Mouse (Mus musculus): ENCODE measurements around the gene Tbc1d12. TPM values are rescaled to one million over a fixed set of nuclear protein-coding genes. Genes with fewer than 3 reads are reported as not detected.

Gene Tbc1d12
- 0.13 TPM for polyA plus RNA-seq (2012; fragmentation: generic; extraction: Trizol)
- long read RNA-seq, experiment 1, partial matches to known transcripts = 1 of 1 reads
- long read RNA-seq, experiment 1, other reads (novel, unspliced or antisense) = 0 of 1 reads
- long read RNA-seq, experiment 2, partial matches to known transcripts = 1 of 1 reads
- long read RNA-seq, experiment 2, other reads (novel, unspliced or antisense) = 0 of 1 reads

DNA sequence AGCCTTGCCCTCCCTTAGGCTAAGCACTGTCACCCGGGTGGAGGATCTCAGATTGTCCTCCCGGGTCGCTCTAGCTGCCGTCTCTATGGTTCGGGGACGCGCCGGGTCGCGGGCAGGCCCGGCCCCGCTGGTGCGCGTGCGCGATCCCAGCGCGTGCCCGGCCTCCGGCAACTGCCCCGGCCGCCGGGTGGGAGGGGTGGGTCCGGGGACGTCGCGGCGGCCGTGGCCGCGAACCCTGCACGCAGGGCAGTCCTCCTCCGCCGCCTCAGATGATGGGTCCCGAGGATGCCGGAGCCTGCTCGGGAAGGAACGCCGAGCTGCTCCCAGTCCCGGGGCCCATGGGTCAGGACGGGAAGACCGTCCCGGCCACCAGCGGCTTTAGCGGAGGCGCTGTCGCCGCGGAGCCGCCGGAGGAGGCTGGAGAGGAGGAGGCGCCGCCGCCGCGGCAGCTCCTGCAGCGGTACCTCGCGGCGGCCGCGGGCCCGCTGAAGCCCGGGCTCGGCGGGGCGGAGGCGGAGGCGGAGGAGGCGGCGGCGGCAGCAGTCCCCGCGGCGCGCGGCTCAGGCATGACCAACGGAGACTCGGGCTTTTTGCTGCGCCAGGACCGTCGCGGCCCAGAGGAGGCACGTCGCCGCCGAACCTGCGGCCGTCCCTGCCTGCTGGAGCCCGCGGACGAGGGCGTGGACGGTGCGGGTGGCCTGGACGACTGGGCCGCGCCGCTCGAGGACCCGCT is at the start of gene Tbc1d12:
Gene Tbc1d12, plus strand, starts transcription at position 142 of the 733 bp plus-strand sequence.
- Histone ChIP-seq H3K4me3 (ENCODE audit: insufficient read depth, poor library complexity, severe bottlenecking) (peak within 1 kb of the TSS; percentile 38), H3K79me2 (ENCODE audit: control insufficient read depth, insufficient read depth) (no peaks in the 10 kb centered on the region), H3K27me3 (ENCODE audit: control insufficient read depth, insufficient read depth, insufficient read length) (peaks cover 23% of the 10 kb centered on the region), H3K36me3 (ENCODE audit: control insufficient read depth, insufficient read depth) (no peaks in the 10 kb centered on the region), H3ac (ENCODE audit: control insufficient read depth, insufficient read length, low read depth) (peak within 1 kb of the TSS; percentile 39), H3K79me3 (ENCODE audit: low read depth) (no peaks in the 10 kb centered on the region)
- TF ChIP-seq USF1 (IDR thresholded peaks at IDR 0.05; ENCODE audit: low read depth) = no peak
- TF ChIP-seq MYOG (IDR thresholded peaks at IDR 0.05; ENCODE audit: control insufficient read depth, extremely low read depth, insufficient read length) = no peak
- no peak for TF ChIP-seq MAX (IDR thresholded peaks at IDR 0.05)
- no peak for TF ChIP-seq MYOD1 (IDR thresholded peaks at IDR 0.05; ENCODE audit: control insufficient read depth, insufficient read length, low read depth)
- TF ChIP-seq CTCF (IDR thresholded peaks at IDR 0.05; ENCODE audit: control insufficient read depth, insufficient read depth, insufficient read length) = no peak
- no peak for TF ChIP-seq CEBPB (IDR thresholded peaks at IDR 0.05; ENCODE audit: low read depth)
- no peak for TF ChIP-seq FOSL1 (IDR thresholded peaks at IDR 0.05; ENCODE audit: insufficient read depth, low read length, poor library complexity, severe bottlenecking)

DNA sequence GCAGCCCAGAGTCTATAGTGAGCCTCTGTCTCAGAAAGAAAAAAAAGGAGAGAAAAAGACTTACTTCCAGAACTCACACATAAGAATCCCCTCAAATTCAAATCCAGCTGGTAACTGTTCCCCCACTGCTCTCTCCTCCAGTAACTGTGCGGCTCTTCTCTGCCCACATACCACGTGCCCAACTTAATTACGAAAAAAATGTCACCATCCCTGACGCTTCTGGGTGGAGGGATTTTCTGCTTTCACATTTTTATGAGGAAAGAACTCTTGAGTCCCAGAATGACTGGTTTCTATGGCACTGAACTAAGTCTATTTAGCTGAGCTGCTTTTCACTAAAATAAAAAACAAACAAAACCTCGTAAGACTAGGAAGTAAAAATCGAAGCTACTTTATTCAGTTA is 48.6 kb upstream of the Tbc1d12 start:
- Histone ChIP-seq H3K4me3 (ENCODE audit: insufficient read depth, poor library complexity, severe bottlenecking) (no peak overlapping the region), H3ac (ENCODE audit: control insufficient read depth, insufficient read length, low read depth) (no peak overlapping the region), H3K79me2 (ENCODE audit: control insufficient read depth, insufficient read depth) (no peaks in the 10 kb centered on the region), H3K27me3 (ENCODE audit: control insufficient read depth, insufficient read depth, insufficient read length) (no peaks in the 10 kb centered on the region), H3K79me3 (ENCODE audit: low read depth) (no peaks in the 10 kb centered on the region), H3K36me3 (ENCODE audit: control insufficient read depth, insufficient read depth) (peaks cover 28% of the 10 kb centered on the region)
- TF ChIP-seq MYOG (IDR thresholded peaks at IDR 0.05; ENCODE audit: control insufficient read depth, extremely low read depth, insufficient read length) (no peak), CTCF (IDR thresholded peaks at IDR 0.05; ENCODE audit: control insufficient read depth, insufficient read depth, insufficient read length) (no peak), FOSL1 (IDR thresholded peaks at IDR 0.05; ENCODE audit: insufficient read depth, low read length, poor library complexity, severe bottlenecking) (no peak), CEBPB (IDR thresholded peaks at IDR 0.05; ENCODE audit: low read depth) (no peak), MYOD1 (IDR thresholded peaks at IDR 0.05; ENCODE audit: control insufficient read depth, insufficient read length, low read depth) (no peak), USF1 (IDR thresholded peaks at IDR 0.05; ENCODE audit: low read depth) (no peak), MAX (IDR thresholded peaks at IDR 0.05) (no peak)

DNA sequence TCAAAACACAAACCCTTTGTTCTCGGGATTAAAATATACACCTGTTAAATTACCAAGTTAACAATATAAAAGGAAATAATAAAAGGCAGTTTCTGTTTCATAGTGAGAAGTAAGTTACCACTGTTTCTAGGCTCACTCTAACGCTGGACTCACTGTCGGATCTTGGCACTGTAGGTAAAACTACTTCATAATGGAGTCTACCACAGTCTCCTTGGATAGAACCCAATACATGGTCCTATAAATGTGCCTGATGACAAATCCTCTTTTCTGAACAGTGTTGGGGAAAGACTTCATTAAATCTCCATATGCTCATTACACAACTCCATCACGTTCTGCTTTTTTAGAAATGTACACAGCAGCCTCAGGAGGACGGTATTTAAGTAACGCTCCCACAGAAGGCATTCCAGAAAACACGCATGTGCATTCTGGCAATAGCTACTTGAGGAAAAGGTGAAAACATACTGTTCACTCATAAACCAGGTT is 42.8 kb upstream of the Tbc1d12 start:
- no peak overlapping the region for H3K4me3 ChIP-seq (ENCODE audit: insufficient read depth, poor library complexity, severe bottlenecking)
- TF ChIP-seq USF1 (IDR thresholded peaks at IDR 0.05; ENCODE audit: low read depth) (no peak), MYOD1 (IDR thresholded peaks at IDR 0.05; ENCODE audit: control insufficient read depth, insufficient read length, low read depth) (no peak), MAX (IDR thresholded peaks at IDR 0.05) (no peak), MYOG (IDR thresholded peaks at IDR 0.05; ENCODE audit: control insufficient read depth, extremely low read depth, insufficient read length) (no peak), CEBPB (IDR thresholded peaks at IDR 0.05; ENCODE audit: low read depth) (no peak), FOSL1 (IDR thresholded peaks at IDR 0.05; ENCODE audit: insufficient read depth, low read length, poor library complexity, severe bottlenecking) (no peak), CTCF (IDR thresholded peaks at IDR 0.05; ENCODE audit: control insufficient read depth, insufficient read depth, insufficient read length) (no peak)
- no peaks in the 10 kb centered on the region for H3K27me3 ChIP-seq (ENCODE audit: control insufficient read depth, insufficient read depth, insufficient read length)
- no peak overlapping the region for H3ac ChIP-seq (ENCODE audit: control insufficient read depth, insufficient read length, low read depth)
- no peaks in the 10 kb centered on the region for H3K79me3 ChIP-seq (ENCODE audit: low read depth)
- no peaks in the 10 kb centered on the region for H3K79me2 ChIP-seq (ENCODE audit: control insufficient read depth, insufficient read depth)
- H3K36me3 ChIP-seq (ENCODE audit: control insufficient read depth, insufficient read depth) = peaks cover 82% of the 10 kb centered on the region

DNA sequence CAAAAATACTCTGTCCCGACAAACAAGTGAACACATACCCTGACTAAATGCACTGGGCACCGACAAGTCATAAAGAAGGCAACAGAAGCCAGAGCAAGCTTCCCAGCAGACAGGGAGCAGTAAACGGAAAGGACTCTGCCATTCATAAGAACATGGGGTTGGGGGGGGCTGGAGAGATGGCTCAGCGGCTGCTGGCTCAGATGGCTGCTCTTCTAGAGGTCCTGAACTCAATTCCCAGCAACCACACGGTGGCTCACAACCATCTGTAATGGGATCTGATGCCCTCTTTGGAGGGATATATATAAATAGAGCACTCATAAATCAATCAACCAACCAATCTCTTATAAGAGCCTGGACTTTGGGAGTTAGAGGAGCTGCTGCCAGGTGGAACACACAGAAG is 39.8 kb upstream of the Tbc1d12 start:
- no peaks in the 10 kb centered on the region for H3K27me3 ChIP-seq (ENCODE audit: control insufficient read depth, insufficient read depth, insufficient read length)
- H3K36me3 ChIP-seq (ENCODE audit: control insufficient read depth, insufficient read depth) = peaks cover 86% of the 10 kb centered on the region
- no peak overlapping the region for H3K4me3 ChIP-seq (ENCODE audit: insufficient read depth, poor library complexity, severe bottlenecking)
- TF ChIP-seq CEBPB (IDR thresholded peaks at IDR 0.05; ENCODE audit: low read depth) (no peak), CTCF (IDR thresholded peaks at IDR 0.05; ENCODE audit: control insufficient read depth, insufficient read depth, insufficient read length) (no peak), FOSL1 (IDR thresholded peaks at IDR 0.05; ENCODE audit: insufficient read depth, low read length, poor library complexity, severe bottlenecking) (no peak), MAX (IDR thresholded peaks at IDR 0.05) (no peak), USF1 (IDR thresholded peaks at IDR 0.05; ENCODE audit: low read depth) (no peak), MYOD1 (IDR thresholded peaks at IDR 0.05; ENCODE audit: control insufficient read depth, insufficient read length, low read depth) (no peak), MYOG (IDR thresholded peaks at IDR 0.05; ENCODE audit: control insufficient read depth, extremely low read depth, insufficient read length) (no peak)
- no peak overlapping the region for H3ac ChIP-seq (ENCODE audit: control insufficient read depth, insufficient read length, low read depth)
- H3K79me3 ChIP-seq (ENCODE audit: low read depth) = no peaks in the 10 kb centered on the region
- H3K79me2 ChIP-seq (ENCODE audit: control insufficient read depth, insufficient read depth) = no peaks in the 10 kb centered on the region

DNA sequence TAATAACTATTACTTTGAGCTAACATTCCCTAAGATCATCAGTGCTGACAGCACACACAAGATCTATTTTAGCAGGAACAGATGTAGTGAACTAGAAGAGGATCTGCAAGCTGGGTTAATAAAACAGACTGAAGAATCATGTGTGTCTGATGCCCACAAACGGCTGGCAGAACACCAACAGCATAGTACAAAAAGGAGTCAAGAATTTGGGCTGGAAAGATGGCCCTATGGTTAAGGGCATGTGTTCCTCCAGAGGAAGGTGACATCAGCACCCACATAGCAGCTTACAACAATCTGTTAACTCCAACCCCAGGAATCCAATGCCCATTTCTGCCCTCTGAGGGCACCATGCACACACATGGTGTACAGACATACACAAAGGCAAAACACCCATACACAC is 38.1 kb upstream of the Tbc1d12 start:
- Histone ChIP-seq H3K27me3 (ENCODE audit: control insufficient read depth, insufficient read depth, insufficient read length) (no peaks in the 10 kb centered on the region), H3K36me3 (ENCODE audit: control insufficient read depth, insufficient read depth) (peaks cover 91% of the 10 kb centered on the region)

More for the DNA sequence above, 38.1 kb upstream of the Tbc1d12 start:
- no peak for TF ChIP-seq USF1 (IDR thresholded peaks at IDR 0.05; ENCODE audit: low read depth)
- no peak for TF ChIP-seq CEBPB (IDR thresholded peaks at IDR 0.05; ENCODE audit: low read depth)
- no peak for TF ChIP-seq MAX (IDR thresholded peaks at IDR 0.05)
- no peak for TF ChIP-seq MYOG (IDR thresholded peaks at IDR 0.05; ENCODE audit: control insufficient read depth, extremely low read depth, insufficient read length)
- TF ChIP-seq FOSL1 (IDR thresholded peaks at IDR 0.05; ENCODE audit: insufficient read depth, low read length, poor library complexity, severe bottlenecking) = no peak
- no peak for TF ChIP-seq MYOD1 (IDR thresholded peaks at IDR 0.05; ENCODE audit: control insufficient read depth, insufficient read length, low read depth)
- TF ChIP-seq CTCF (IDR thresholded peaks at IDR 0.05; ENCODE audit: control insufficient read depth, insufficient read depth, insufficient read length) = no peak
- H3K79me3 ChIP-seq (ENCODE audit: low read depth) = no peaks in the 10 kb centered on the region
- no peak overlapping the region for H3K4me3 ChIP-seq (ENCODE audit: insufficient read depth, poor library complexity, severe bottlenecking)
- no peak overlapping the region for H3ac ChIP-seq (ENCODE audit: control insufficient read depth, insufficient read length, low read depth)
- no peaks in the 10 kb centered on the region for H3K79me2 ChIP-seq (ENCODE audit: control insufficient read depth, insufficient read depth)

All from C2C12 (cell line).